Mouse (Mus musculus): Measurements from ENCODE around the gene Nin. TPM values are rescaled to one million over a fixed set of nuclear protein-coding genes. Genes with fewer than 3 reads are reported as not detected.

Gene Nin
- polyA plus RNA-seq, 1 experiment, result 62.8 TPM

DNA sequence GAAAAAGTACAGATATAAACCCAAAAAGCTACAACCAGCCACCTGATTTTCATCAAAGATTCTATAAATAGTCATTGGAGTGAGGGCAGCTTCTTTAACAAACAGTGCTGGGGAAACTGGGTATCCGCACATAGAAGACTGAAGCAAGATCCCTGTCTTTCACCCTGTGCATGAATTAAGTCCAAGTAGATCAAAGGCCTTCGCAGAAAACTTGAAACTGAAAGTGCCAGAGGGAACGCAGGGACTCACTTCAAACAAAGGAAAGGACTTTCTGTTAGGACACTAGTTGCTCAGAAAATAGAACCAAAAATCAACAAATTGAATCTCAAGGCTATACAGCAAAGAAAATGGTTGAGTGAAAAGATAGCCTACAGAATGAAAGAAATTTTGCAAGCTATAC lies 118.1 kb downstream of the Nin start:
- H3K4me3 ChIP-seq (ENCODE audit: insufficient read depth, low read depth, low read length), result no peak overlapping the region
- 65% methylated on average over 3 of the region's 3 CpGs for whole genome bisulfite sequencing
- no peak for TF ChIP-seq CTCF (IDR thresholded peaks at IDR 0.05; ENCODE audit: insufficient read depth, low read depth, low read length)
- TF ChIP-seq POLR2A (IDR thresholded peaks at IDR 0.05; ENCODE audit: insufficient read depth, low read depth, low read length), result no peak
- no peak overlapping the region for H3K27ac ChIP-seq (ENCODE audit: insufficient read depth, low read depth, low read length)
- no peaks in the 10 kb centered on the region for H3K4me1 ChIP-seq (ENCODE audit: control insufficient read depth, insufficient read depth, low read length)

GRCm38 (mm10) chr12:69986786-69987497 lies 126.6 kb downstream of the Nin start, which contains the start of gene Sav1:
Gene Sav1, minus strand, starts transcription at chr12:69987002.
- Histone ChIP-seq H3K4me1 (ENCODE audit: control insufficient read depth, insufficient read depth, low read length) (peaks cover 4% of the 10 kb centered on the region; the same call in 1 of the 2 replicates), H3K4me3 (ENCODE audit: insufficient read depth, low read depth, low read length) (peak within 1 kb of the TSS; percentile 91), H3K27ac (ENCODE audit: insufficient read depth, low read depth, low read length) (peak within 1 kb of the TSS; percentile 77; the same call in 1 of the 2 replicates)
- under 1% methylated on average over 102 of the region's 102 CpGs for WGBS
- TF ChIP-seq POLR2A (IDR thresholded peaks at IDR 0.05; ENCODE audit: insufficient read depth, low read depth, low read length), result peak; percentile 92
- no peak for TF ChIP-seq CTCF (IDR thresholded peaks at IDR 0.05; ENCODE audit: insufficient read depth, low read depth, low read length)

DNA sequence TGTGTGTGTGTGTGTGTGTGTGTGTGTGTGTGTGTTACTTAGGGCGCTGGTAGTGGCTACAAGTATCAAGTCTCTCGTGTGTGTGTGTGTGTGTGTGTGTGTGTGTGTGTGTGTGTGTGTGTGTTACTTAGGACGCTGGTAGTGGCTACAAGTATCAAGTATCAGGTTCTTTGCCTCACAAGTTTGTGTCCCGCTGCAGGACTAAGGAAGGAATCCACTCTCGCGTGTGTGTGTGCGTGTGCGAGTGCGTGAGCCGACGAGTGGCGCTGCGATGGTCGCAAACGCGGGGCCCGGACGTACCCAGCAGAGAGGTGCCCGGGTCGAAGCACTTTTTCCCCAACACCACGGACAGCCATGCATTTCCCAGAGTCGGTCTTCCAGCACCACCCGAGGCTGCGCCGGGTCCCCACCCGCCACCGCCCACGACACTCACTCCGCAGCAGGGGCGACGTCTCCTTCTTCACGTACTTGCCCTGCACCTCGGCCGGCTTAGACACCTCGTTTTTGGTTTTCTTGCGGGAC lies 127.2 kb downstream of the Nin start:
- 0 out of 2 replicates have a peak overlapping the region, but pooled peaks have one; percentile 1 for H3K27ac ChIP-seq (ENCODE audit: insufficient read depth, low read depth, low read length)
- under 1% methylated on average over 36 of the region's 36 CpGs for WGBS
- peak overlapping the region; percentile 91 for H3K4me3 ChIP-seq (ENCODE audit: insufficient read depth, low read depth, low read length)
- peaks cover 4% of the 10 kb centered on the region; the same call in 1 of the 2 replicates for H3K4me1 ChIP-seq (ENCODE audit: control insufficient read depth, insufficient read depth, low read length)
- TF ChIP-seq CTCF (IDR thresholded peaks at IDR 0.05; ENCODE audit: insufficient read depth, low read depth, low read length) (no peak), POLR2A (IDR thresholded peaks at IDR 0.05; ENCODE audit: insufficient read depth, low read depth, low read length) (no peak)

GRCm38 (mm10) chr12:69985546-69985945 lies 128.0 kb downstream of the Nin start:
- 11% methylated on average over 4 of the region's 4 CpGs for WGBS
- no peak overlapping the region for H3K4me3 ChIP-seq (ENCODE audit: insufficient read depth, low read depth, low read length)
- no peak for TF ChIP-seq CTCF (IDR thresholded peaks at IDR 0.05; ENCODE audit: insufficient read depth, low read depth, low read length)
- no peak for TF ChIP-seq POLR2A (IDR thresholded peaks at IDR 0.05; ENCODE audit: insufficient read depth, low read depth, low read length)

DNA sequence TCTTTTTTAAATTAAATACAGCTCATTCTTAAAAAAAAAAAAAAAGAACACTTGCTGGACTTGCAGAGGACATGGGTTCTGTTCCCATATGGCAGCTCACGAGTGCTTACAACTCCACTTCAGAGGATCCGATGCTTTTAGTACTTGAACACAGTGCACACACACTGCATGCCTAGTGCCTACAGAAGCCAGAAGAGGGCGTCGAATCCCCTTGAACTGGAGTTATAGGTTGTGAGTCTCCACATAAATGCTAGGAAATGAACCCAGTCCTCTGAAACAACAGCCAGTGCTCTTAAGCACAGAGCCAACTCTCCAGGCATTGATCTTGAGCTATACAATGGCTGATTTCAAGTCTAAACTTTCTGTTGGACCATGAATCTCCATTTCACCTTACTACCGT lies 130.6 kb downstream of the Nin start:
- Histone ChIP-seq H3K4me1 (ENCODE audit: control insufficient read depth, insufficient read depth, low read length) (0 out of 2 replicates have a peak, but pooled peaks cover 2% of the 10 kb centered on the region), H3K4me3 (ENCODE audit: insufficient read depth, low read depth, low read length) (no peak overlapping the region), H3K27ac (ENCODE audit: insufficient read depth, low read depth, low read length) (no peak overlapping the region)
- WGBS, result 61% methylated on average over 5 of the region's 5 CpGs
- TF ChIP-seq CTCF (IDR thresholded peaks at IDR 0.05; ENCODE audit: insufficient read depth, low read depth, low read length) (no peak), POLR2A (IDR thresholded peaks at IDR 0.05; ENCODE audit: insufficient read depth, low read depth, low read length) (no peak)

More at GRCm38 (mm10) chr12:69985546-69985945, 128.0 kb downstream of the Nin start:
- Histone ChIP-seq H3K27ac (ENCODE audit: insufficient read depth, low read depth, low read length) (no peak overlapping the region), H3K4me1 (ENCODE audit: control insufficient read depth, insufficient read depth, low read length) (peaks cover 4% of the 10 kb centered on the region; the same call in 1 of the 2 replicates)

DNA sequence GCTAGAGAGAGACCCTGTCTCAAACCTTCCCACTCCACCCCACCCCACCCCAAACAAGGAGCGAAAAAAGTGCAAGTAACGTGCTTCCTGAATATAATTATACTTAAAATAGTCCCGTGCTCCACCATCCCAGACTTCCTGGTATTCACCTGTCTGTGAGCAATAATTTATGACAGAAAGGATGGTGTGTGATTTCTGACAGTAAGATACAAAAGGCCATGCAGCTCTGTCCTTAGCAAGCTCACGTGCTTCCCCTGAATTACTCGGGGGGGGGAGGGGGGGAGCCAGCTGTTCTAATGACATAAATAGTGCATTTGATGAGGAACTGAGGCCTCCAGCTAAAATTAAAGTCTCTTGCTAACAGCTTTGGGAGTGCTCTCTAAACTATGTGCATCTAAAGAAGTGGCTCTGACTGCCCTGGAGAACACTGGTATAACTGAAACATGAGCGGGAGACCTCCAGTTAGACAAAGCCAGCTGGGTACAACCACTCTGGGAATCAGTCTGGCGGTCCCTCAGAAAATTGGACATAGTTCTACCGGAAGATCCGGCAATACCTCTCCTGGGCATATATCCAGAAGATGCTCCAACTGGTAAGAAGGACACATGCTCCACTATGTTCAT lies 136.0 kb downstream of the Nin start:
- Histone ChIP-seq H3K27ac (ENCODE audit: insufficient read depth, low read depth, low read length) (no peak overlapping the region), H3K4me3 (ENCODE audit: insufficient read depth, low read depth, low read length) (no peak overlapping the region), H3K4me1 (ENCODE audit: control insufficient read depth, insufficient read depth, low read length) (0 out of 2 replicates have a peak, but pooled peaks cover 1% of the 10 kb centered on the region)
- 35% methylated on average over 9 of the region's 9 CpGs for WGBS
- TF ChIP-seq CTCF (IDR thresholded peaks at IDR 0.05; ENCODE audit: insufficient read depth, low read depth, low read length) (no peak), POLR2A (IDR thresholded peaks at IDR 0.05; ENCODE audit: insufficient read depth, low read depth, low read length) (no peak)

DNA sequence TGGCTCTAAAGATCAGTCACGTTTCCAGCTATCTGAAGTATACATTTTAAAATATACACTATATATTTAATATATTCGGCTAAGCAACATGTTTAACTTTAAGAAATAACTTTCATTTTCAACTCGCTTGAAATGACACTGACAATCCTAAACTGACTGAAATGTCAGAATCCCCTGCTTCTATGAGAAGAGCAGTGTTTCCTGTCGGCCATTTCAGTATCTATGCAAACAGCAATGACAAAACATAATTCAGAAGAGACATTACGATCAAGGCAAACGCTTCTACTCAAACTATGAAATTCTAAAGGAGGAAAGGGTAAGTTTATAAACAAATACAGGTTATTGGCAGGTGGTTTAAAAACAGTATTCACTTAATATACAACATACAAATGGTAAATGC lies 136.8 kb downstream of the Nin start:
- TF ChIP-seq POLR2A (IDR thresholded peaks at IDR 0.05; ENCODE audit: insufficient read depth, low read depth, low read length) (no peak), CTCF (IDR thresholded peaks at IDR 0.05; ENCODE audit: insufficient read depth, low read depth, low read length) (no peak)
- Histone ChIP-seq H3K4me1 (ENCODE audit: control insufficient read depth, insufficient read depth, low read length) (no peaks in the 10 kb centered on the region), H3K4me3 (ENCODE audit: insufficient read depth, low read depth, low read length) (no peak overlapping the region), H3K27ac (ENCODE audit: insufficient read depth, low read depth, low read length) (no peak overlapping the region)
- 85% methylated on average over 6 of the region's 6 CpGs for WGBS

DNA sequence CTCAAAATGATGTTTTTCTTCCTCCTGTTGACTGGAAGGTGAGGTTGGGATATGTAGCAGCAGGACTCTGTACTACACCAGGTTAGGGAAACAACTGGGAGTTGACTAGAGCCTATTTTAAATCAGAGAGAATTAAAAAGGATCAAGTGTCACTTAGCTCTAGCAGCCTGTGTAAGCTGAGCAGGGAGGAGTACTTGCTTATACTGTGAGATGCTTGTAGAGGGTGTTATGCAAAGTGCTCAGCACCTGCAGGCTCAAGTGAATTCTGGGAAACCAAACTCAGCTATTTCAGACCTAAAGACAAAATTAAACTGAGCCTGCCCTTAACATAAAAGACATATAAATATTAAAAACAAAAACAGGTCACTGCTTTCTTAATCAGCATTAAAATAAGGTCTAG lies 139.9 kb downstream of the Nin start:
- Histone ChIP-seq H3K4me1 (ENCODE audit: control insufficient read depth, insufficient read depth, low read length) (no peaks in the 10 kb centered on the region), H3K4me3 (ENCODE audit: insufficient read depth, low read depth, low read length) (no peak overlapping the region), H3K27ac (ENCODE audit: insufficient read depth, low read depth, low read length) (no peak overlapping the region)
- no peak for TF ChIP-seq CTCF (IDR thresholded peaks at IDR 0.05; ENCODE audit: insufficient read depth, low read depth, low read length)
- no peak for TF ChIP-seq POLR2A (IDR thresholded peaks at IDR 0.05; ENCODE audit: insufficient read depth, low read depth, low read length)

DNA sequence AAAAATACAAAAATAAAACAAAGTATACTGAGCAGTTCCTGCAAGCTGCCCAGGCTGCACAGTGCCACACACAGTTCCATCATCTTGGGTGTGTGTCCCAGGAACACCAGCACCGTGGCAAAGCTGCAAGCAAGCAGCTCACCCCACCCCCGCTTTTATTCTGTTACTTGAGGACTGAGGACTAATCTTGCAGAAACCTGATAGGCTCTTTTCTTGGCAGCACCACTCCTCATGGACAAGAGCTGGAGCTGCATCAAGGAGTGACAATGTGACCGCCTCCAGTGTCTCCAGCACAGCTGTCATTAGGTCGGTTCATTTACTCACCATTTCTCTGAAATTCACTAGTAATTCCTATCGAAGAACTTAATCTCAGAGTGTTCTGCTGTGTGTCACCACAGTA lies 145.4 kb downstream of the Nin start:
- Histone ChIP-seq H3K4me3 (ENCODE audit: insufficient read depth, low read depth, low read length) (no peak overlapping the region), H3K27ac (ENCODE audit: insufficient read depth, low read depth, low read length) (no peak overlapping the region), H3K4me1 (ENCODE audit: control insufficient read depth, insufficient read depth, low read length) (0 out of 2 replicates have a peak, but pooled peaks cover 4% of the 10 kb centered on the region)
- WGBS, result 40% methylated on average over 5 of the region's 5 CpGs
- TF ChIP-seq CTCF (IDR thresholded peaks at IDR 0.05; ENCODE audit: insufficient read depth, low read depth, low read length) (no peak), POLR2A (IDR thresholded peaks at IDR 0.05; ENCODE audit: insufficient read depth, low read depth, low read length) (no peak)

Data from olfactory bulb, adult 2 months (tissue).